Mouse (Mus musculus): ENCODE results near the gene Herc6.

Herc6 gene

DNA sequence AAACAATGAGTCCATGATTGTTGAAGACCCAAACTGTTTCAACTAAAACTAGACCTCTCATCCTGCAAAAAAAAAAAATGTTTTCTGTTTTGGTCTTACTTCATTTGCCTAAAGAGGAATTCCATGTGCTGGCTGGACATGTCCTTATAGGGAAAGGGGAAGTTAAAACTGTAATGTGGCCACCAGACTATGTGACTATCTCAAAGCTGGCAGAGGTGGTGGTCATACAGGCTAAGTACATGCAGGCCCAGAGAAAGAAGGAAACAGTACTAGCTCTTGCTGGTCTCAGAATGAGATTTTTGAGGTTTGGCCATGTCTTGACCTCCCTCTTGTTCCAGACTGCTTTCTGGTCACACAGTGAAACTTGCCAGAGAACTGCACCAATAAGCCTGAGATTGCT lies 9.2 kb upstream of the Herc6 start:
- DNase-seq (ENCODE audit: extremely low read depth, low read depth): no peak

DNA sequence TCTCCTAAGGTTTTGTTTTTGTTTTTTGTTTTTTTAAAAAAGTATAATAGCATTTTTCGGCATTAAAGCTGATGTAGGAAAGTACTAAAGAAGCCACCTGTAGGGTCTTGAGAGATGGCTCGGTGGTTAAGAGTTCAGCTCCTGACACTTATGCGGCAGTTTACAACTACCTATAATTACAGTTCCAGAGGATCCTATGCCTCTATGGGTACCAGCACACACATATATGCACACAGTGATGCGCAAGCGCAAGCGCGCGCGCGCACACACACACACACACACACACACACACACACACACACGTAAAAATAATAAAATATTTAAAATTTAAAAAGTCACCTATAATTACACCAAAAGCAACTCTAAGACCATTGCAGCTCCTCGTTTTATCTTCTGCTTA lies 795 bp downstream of the Herc6 start:
- DNase-seq (ENCODE audit: extremely low read depth, low read depth): peak; percentile 54

DNA sequence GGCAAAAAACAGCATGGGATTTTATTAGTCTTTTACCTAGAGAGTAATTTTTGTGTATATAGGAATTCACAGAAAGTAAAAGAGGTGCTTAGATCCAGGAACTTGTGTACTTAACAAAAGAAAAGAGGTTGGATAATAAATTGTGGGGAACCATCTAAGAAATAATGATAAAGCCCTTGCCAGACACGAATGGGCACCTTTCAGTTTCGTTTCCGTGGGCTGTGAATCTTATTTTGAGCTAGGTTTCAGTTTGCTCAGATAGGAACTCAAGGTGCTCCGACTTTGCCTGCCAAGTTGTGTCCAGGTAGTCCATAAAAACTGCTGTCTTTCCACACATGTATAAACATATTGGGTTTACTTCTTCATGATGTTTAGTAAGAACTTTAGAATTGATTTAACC lies 1.6 kb downstream of the Herc6 start:
- peak; percentile 34 for DNase-seq (ENCODE audit: extremely low read depth, low read depth)

DNA sequence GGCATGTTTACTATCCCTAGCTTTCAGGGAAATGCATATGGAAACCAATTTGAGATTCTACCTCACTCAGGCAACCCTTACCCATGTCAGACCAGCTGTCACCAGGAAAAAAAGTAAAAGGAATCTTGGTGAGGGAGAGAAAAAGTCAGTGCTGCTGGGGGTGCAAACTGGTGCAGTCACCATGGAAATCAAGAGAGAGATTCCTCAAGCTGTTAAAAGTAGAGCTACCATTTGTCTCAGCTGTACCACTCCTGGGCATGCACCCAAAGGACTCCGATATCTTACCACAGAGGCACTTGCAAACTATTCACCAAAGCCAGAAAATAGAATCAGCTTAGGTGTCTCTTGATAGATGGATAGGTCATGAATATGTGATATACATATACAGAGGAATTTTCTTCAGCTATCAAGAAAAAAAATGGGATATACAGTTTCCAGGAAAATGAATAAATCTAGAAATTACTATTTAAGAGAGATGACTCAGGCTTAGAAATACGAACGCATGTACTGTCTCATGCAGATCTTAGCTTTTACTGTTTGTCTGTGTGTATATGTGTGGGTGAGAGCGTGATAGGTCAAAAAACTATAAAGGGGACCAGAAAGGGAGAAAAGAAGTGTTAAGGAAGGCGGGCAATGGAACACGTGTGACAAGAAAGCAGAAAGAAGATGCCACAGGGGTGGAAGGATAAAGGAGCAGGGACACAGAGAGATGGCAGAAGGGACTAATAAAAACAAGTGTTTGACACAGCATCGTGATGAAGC lies 24.9 kb downstream of the Herc6 start:
- DNase-seq (ENCODE audit: extremely low read depth, low read depth): no peak

DNA sequence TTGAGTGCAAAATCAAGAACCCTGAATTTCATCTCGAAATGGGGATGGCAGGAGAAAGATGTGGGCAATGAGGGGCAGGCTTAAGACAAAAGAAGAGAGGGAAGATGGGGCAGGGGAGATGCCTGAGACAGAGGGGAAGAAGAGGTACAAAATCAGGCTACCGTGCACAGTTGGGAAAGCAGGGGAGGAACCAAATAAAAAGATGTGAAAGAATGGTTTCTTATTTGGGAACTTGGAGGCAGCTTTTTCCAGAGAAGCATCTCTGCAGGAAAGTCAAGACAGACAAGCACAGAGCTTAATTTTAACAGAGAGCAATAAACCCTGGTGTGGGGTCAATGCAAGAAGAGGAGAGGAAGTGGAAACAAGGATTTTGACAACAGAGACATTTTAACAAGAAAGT lies 27.2 kb downstream of the Herc6 start:
- no peak for DNase-seq (ENCODE audit: extremely low read depth, low read depth)

DNA sequence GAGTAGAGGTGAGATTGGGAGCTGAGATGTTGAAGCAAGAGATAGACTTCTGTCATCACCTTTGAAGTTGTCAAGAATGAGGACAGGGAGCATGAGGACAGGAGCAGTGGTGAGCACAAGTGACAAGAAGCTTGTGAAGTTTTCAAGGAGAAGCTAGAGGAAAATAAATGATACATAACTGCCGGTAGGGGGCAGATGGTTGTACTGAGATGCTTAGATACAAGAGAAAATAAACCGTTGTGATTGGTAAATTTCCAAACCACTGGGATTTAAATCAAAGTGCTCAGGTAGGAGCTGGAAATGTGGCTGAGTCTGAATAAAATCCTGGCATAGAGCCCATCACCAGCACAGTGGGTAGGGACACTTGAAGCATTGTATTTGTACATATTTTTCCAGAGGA lies 28.8 kb downstream of the Herc6 start:
- no peak for DNase-seq (ENCODE audit: extremely low read depth, low read depth)

DNA sequence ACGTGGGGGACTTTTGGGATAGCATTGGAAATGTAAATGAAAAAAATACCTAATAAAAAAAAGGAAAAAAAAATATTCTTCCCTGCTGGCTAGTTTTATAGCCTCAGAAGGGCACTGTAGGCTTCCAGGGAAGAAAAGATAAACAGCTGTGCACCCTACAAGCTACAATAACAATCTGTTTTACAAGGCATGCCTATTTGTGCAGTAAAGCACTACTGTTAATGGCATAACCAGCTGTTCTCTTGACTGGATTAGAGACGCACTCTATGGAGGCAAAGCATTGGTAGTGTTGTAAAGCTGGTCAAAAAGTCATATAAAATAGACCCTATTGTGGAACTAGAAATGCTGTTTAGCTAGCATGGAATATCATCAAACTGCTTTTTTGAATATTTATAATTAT lies 35.0 kb downstream of the Herc6 start:
- no peak for DNase-seq (ENCODE audit: extremely low read depth, low read depth)

DNA sequence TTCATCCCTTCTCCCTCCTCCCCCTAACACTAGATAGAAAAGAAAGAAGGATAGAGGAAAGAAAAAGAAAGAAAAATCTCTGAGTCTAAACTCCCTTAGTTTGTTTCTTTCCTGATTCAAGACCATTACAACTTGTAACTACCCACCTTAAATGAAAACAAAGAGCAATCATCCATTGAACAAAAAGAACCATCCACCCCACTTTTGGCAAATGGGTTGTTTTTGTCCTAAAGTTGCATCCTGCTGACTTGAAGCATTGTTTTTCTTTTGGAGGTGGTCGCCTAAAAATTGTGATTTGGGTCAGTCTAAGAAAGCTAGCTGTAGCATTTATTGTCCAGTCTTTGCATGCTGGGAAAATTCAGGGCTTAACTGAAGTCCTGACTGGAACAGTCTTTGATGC lies 58.7 kb downstream of the Herc6 start:
- DNase-seq (ENCODE audit: extremely low read depth, low read depth): no peak

DNA sequence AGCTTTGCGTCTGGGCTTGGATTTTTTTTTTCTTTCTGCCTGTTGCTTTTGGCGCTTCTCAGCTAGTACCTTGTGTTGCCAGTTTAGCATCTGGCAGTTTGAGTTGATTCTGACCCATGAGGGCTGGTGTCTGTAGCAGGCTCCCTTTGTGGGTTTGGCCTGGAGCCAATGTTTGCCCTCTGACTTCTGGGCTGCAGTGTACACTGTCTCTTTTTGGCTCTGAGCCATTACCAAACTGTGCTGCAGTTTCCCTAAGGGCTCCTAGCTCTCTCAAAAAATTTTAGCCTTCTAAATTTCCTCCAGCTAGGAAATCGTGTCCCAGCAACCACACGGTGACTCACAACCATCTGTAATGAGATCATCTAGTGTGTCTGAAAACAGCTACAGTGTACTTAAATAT lies 61.0 kb downstream of the Herc6 start:
- peak; percentile 39 for DNase-seq (ENCODE audit: extremely low read depth, low read depth)

DNA sequence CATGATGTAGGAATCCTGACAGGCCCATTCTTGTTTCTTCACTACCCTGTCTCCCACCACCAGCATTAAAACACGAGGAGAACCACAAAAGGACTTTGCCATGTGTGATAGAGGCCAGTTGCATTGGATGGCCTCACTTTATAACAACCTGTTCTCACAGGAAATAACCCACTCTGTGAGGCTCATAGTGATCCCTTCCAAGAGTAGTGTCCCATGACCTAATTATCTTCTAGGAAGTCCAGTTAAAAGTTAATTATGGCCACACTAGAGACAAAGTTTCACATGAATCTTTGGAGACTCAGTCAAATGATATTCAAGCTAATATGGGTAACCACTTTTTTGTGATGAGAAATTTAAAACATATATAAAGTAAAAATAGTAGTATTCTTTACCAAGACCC lies 66.5 kb downstream of the Herc6 start:
- DNase-seq (ENCODE audit: extremely low read depth, low read depth): no peak

DNA sequence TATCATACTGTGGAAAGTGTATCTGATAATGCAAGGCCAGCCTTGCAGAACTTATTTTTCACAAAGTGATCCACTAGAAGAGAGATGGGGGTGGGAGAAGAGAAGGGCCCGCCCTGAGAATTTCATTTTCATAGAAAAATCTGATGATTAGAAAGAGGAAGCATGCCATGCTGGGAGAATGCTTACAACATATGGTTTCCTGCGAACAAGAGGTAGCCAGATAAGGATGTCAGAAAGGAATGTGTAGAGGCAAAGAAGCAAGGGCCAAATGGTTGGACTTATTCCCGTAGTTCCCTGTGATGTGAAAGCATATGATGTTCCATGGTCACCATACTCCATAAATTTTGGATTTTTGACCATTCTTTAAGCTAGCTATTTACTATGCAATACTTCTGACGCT lies 80.5 kb downstream of the Herc6 start:
- peak; percentile 60 for DNase-seq (ENCODE audit: extremely low read depth, low read depth)

DNA sequence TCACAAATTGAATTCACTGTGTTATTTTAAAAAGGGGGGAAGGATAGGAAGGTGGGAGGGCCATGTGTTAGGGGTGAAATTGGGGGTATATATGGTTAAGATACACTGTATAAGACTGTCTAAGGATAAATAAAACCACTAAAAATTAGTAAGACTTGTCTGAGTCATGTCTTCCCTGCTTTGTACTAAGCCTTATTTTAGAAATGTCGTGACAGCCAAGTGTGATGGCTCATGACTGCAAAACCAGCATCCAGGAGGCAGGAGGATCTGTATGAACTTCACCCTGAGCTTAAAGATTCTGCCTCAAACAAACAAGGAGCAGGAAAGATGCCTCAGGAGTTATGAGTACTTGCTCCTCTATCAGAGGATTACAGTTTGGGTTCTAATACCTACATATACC lies 103.4 kb downstream of the Herc6 start:
- no peak for DNase-seq (ENCODE audit: extremely low read depth, low read depth)

DNA sequence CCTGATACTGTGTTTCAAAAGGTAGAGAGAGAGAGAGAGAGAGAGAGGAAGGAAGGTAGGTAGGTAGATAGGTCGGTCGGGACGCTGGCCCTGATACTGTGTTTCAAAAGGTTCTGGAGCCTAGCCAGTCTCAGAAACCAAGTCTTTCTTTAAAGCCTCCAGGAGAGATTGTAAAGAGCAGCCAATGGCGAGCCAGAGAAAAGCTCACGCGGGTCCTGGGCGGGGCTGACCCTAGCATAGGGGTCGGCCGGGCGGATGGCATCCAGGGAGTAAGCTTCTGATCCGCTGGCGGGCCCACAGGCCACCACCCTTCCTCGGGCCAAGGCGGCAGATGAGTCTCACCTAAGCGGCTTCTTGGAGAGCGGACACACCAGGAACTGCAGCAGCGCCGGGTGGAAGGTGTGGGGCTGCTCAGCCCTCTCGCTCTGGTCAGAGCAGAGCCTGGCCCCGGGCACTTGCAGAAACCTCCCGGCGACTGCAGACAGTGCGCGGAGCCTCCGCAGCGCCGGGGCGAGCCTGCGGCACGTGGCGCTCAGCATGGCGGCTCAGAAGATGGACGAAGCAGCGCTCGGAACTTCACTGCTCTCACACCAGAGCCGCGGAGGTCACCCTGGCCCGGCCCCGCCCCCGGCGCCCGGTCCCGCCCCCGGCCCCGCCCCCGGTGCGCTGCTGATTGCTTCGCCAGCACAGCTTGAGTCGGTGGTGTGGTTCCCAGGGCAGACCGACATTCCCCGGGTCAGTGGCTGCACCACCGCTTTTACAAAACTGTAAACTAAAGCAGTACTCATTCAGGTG lies 110.9 kb downstream of the Herc6 start, which contains the start of gene Pyurf:
Pyurf (minus strand) TSS at position 612 of the 795 bp plus-strand sequence.
- DNase-seq (ENCODE audit: extremely low read depth, low read depth): peak; percentile 78

DNA sequence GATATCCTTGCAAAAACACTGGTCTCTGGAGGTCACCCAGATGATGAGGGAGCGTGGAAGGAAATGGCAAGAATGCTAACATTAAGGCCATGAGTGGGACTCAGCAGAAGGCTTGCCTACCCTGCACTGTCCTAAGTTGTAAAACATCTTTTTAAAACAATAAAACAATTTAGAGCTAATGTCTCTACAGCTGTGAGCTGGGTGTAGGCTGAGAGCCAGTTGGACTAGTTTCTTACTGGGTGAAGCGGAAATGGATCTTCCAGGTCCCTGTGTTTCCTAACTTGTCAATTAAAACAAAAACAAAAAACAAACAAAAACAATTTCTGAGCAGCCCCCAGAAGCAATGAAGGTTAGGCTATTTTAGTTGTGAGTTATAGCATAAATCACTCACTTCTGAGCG lies 112.3 kb downstream of the Herc6 start:
- no peak for DNase-seq (ENCODE audit: extremely low read depth, low read depth)

DNA sequence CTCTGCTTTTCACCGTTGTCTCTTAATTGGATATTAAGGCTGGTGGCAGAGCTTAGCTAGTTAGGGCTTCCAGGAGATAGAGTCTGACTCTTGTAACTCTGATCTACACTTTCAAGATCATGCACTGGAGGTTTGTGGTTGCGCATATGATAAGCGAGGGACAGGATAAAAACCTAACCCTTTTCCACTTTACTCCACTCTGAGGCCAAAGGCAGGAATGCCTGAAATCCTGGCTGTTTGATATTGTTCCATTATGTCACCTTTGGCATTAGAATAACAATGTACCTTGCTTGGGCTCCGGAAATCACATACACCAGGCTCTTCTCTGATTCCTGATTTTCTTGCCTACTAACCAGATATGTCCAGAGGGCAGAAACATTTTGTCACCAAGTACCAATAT lies 120.9 kb downstream of the Herc6 start:
- DNase-seq (ENCODE audit: extremely low read depth, low read depth): no peak

DNA sequence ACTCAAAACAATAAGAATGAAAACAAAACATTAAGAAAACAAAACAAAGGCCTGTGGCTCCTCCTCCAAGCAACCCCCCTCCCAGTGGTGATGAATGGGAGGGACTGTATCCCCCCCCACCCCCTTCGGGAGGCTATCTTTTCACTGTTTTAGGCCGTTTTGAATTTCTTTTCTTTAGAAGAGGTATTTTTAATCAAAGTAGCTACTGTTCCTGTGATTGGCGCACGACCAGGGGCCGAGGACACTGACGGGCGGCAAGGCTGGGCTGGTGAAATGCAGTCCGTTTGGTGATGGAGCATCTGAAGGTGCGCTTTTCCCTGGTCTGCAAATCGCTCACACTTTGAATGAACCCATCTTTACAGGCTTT lies 121.6 kb downstream of the Herc6 start, which contains the start of gene Lancl2:
Lancl2 (plus strand) TSS at position 165 of the 367 bp plus-strand sequence.
- DNase-seq (ENCODE audit: extremely low read depth, low read depth): no peak

DNA sequence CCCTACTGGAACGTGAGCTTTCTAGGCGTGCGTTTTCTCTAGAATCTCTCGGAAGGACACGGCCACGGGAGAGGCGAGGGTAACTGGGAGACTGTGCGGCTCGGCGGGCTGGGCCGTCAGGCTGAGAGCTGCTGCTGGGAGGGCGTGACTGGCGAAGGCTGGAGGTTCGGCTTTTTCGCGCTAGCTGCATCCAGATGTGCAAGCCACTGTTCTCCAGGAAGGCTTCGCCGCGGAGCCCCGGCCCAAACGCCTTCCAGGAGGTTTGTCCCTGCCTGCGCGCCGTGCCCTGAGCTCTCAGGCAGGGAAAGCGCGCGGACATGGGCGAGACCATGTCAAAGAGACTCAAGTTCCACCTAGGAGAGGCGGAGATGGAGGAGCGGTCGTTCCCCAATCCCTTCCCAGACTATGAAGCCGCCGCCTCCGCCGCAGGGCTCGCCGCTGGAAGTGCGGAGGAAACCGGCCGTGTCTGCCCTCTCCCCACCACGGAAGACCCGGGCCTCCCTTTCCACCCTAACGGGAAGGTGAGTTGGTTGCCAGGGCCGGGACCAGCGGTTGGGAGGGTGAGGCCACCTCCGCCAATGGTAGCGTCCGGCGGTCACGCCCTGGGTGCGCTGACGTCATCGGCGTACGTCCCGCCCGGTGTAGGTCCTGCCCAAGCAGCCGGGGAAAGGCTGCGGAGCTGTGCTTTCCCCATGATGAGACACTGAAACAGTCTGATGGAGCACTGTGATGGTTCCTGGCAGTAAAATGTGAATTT lies 122.1 kb downstream of the Herc6 start:
- DNase-seq (ENCODE audit: extremely low read depth, low read depth): peak; percentile 85

DNA sequence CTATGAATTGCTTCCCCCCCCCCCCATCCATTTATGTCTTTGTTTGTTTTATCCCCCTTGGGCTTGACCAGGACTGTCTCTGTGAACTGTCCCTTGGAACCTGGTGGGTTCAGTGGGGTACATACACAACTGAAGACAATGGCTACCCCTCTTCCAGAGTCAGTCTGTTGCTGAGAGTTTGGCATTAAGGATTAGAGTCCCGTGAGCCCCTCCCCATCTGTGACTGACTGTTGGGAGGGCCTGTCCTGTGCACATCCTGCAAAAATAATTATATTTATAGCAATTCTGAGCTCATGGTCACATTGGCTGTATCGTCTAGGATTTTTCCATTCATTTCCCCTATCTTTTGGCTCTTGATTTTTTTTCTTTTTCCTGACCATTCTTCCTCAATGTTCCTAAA lies 122.9 kb downstream of the Herc6 start:
- no peak for DNase-seq (ENCODE audit: extremely low read depth, low read depth)

DNA sequence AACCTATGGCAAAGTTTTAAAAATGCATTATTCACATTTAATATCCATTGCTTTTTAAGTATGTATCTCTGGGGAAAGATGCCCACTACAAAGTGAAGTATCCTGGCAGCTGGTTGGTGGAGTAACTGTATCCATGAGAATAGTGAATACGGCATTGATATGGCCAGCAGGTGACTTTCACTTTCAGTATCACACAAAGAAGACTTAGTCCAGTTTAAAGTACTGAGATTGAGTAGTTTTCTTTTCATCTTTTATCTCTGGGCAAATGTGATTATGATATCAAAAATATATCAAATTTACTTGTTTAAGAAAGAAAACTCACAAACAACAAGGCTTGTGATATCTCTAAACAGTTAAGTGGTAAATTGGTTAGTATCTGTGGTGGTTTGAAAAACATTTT lies 125.9 kb downstream of the Herc6 start:
- DNase-seq (ENCODE audit: extremely low read depth, low read depth): no peak

DNA sequence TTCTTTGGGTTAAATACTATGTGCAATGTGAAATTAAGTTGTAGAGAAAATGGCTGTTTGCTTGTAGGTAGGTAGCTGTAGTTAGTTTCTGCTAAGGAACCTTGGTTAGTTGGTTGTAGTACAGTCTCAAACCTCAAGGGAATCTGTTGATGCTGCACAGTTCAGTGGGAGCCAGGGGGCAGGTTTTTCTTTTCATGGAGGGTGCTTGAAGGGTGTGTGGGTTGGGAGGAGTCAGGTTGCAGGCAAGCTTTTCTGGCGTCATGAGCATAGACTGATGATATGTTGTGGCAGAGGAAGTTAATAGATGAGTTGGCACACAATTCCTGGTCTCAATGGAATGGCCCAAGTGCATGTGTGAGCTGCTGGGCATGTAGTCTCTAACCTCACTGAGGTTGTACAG lies 130.9 kb downstream of the Herc6 start:
- DNase-seq (ENCODE audit: extremely low read depth, low read depth): no peak
